Mouse (Mus musculus): Measurements from ENCODE around the gene Best3. TPM values are rescaled to one million over a fixed set of nuclear protein-coding genes. Genes with fewer than 3 reads are reported as not detected.

The Best3 gene
- total and polyA plus RNA-seq, 2 experiments from 2014 or later = 0.11 TPM; not detected in 1

DNA sequence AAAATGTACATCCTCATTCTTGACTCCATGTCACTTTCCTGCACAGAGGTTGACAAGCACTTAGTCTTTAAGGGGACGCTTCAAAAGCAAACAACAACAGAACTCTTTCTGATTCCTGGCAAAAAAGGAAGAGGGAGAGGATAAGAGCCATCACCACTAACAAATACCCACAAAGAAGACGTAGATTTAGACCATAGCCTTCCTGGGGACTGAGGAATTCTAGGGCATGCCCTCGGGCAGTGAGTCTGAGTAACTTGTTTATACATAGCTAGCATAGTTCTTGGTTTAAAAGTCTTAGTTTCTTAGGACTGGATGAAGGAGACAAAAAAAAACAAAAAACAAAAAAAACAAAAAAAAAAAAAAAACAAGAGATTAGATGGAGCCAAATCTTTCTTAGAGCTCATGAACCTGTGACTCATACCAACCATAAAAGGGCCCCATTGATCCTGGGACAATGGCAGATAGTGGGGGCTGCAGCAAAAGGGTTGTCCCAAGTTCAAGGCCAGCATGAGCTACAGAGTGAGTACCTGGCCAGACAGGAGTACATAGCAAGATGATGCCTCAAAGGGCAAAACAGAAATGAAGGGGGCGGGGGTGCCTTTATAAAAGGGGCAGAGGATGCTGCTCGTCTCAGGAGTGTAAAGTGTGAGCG lies 9.6 kb downstream of the Best3 start:
- WGBS = 74% methylated on average over 6 of the region's 6 CpGs
- DNase-seq (no peak), ATAC-seq (no peak)
- no peaks in the 10 kb centered on the region for H3K36me3 ChIP-seq (ENCODE audit: insufficient read depth)
- no peak for TF ChIP-seq CTCF (IDR thresholded peaks at IDR 0.05; ENCODE audit: low read depth)
- H3K27ac ChIP-seq (ENCODE audit: low read depth, low read length) = no peak overlapping the region
- H3K9ac ChIP-seq = no peak overlapping the region
- no peak overlapping the region for H3K4me2 ChIP-seq (ENCODE audit: low read depth)
- no peaks in the 10 kb centered on the region for H3K27me3 ChIP-seq (ENCODE audit: insufficient read depth, low read length)
- no peaks in the 10 kb centered on the region for H3K4me1 ChIP-seq (ENCODE audit: insufficient read depth)
- no peak overlapping the region for H3K4me3 ChIP-seq (ENCODE audit: low read depth, low read length)
- H3K9me3 ChIP-seq (ENCODE audit: low read length) = no peaks in the 10 kb centered on the region

DNA sequence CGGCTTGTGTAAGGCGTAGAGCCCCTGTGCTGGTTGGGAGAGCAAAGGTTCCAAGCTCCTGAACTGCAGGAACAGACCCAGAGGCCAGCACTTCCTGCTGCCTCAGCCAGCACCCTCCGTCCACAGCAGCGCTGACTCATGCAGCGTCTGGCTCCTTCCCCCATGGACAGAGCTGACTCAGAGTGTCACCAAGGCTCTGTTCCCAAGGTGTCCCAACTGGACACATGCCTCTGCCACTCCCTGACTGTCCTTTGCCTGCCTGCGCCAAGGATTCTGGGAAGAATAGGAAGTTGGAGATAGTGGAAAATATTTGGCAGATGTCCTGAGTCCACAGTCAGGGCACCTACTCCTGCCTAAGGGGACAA lies 10.1 kb downstream of the Best3 start:
- H3K4me3 ChIP-seq (ENCODE audit: low read depth, low read length) = no peak overlapping the region
- 82% methylated on average over 6 of the region's 6 CpGs for WGBS
- no peaks in the 10 kb centered on the region for H3K4me1 ChIP-seq (ENCODE audit: insufficient read depth)
- H3K27ac ChIP-seq (ENCODE audit: low read depth, low read length) = no peak overlapping the region
- no peak for DNase-seq
- H3K9me3 ChIP-seq (ENCODE audit: low read length) = no peaks in the 10 kb centered on the region
- H3K9ac ChIP-seq = no peak overlapping the region
- TF ChIP-seq CTCF (IDR thresholded peaks at IDR 0.05; ENCODE audit: low read depth) = no peak
- no peak for ATAC-seq
- H3K4me2 ChIP-seq (ENCODE audit: low read depth) = no peak overlapping the region
- no peaks in the 10 kb centered on the region for H3K36me3 ChIP-seq (ENCODE audit: insufficient read depth)
- no peaks in the 10 kb centered on the region for H3K27me3 ChIP-seq (ENCODE audit: insufficient read depth, low read length)

DNA sequence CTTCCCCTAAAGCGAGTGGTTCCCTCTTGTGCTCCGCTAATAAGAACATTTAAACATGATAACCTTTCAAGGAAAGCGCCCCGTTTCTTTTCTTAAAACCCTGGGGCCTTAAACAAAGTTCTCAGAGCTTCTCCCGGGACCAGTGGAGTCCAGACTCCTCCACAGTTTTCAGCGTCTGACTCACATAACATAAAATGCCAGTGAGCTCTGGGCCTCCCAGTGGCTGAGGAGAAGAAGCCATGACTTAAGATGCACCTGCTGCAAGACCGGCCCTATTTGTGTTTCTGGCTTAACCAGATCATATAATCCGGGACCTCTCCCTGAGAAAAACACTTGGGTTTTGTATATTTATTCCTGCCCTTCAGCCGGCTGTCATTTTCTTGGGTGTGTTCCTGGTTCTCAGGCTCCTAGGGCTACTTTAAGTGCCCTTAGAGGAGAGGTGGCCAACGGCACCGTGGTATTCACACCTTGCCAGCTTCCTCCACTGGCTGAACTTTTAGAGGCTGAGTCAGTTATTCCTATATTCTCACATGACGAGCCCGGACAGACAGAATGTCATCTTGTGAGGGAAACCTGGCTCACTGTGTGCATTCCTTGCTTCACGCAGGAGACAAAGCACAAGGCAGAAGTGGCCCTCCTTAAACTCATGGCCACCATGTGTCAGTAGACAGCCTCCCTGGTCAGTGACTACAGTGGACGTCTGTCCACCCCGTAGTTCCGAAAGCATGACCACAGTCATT lies 12.8 kb downstream of the Best3 start:
- Histone ChIP-seq H3K36me3 (ENCODE audit: insufficient read depth) (no peaks in the 10 kb centered on the region), H3K27me3 (ENCODE audit: insufficient read depth, low read length) (no peaks in the 10 kb centered on the region), H3K9ac (no peak overlapping the region), H3K4me1 (ENCODE audit: insufficient read depth) (no peaks in the 10 kb centered on the region), H3K9me3 (ENCODE audit: low read length) (no peaks in the 10 kb centered on the region), H3K4me3 (ENCODE audit: low read depth, low read length) (no peak overlapping the region), H3K27ac (ENCODE audit: low read depth, low read length) (no peak overlapping the region), H3K4me2 (ENCODE audit: low read depth) (no peak overlapping the region)
- 86% methylated on average over 17 of the region's 17 CpGs for WGBS
- no peak for ATAC-seq
- TF ChIP-seq CTCF (IDR thresholded peaks at IDR 0.05; ENCODE audit: low read depth) = no peak
- no peak for DNase-seq

DNA sequence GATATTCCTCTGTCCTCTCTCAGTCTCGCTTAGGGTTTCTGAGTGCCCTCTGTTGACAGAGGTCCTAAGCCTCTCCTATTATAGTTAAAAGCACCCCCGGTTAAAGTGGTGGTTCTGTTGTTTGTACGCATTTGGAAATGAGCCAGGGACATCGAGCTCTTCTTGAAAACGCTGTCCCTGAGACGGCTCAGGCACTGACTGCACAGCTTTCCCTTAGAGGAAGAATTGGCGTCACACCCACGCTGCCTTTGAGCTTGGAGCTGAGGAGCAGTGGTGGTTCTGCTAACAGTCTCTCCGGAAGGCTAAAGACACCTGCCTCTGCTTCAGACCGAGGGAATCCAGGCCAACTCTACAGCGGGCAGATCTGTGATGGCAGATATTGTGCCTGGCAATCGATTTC lies 14.9 kb downstream of the Best3 start:
- no peak for ATAC-seq
- no peaks in the 10 kb centered on the region for H3K36me3 ChIP-seq (ENCODE audit: insufficient read depth)
- H3K9me3 ChIP-seq (ENCODE audit: low read length) = no peaks in the 10 kb centered on the region
- H3K27ac ChIP-seq (ENCODE audit: low read depth, low read length) = no peak overlapping the region
- DNase-seq = no peak
- WGBS = 49% methylated on average over 12 of the region's 12 CpGs
- no peak overlapping the region for H3K9ac ChIP-seq
- H3K4me1 ChIP-seq (ENCODE audit: insufficient read depth) = no peaks in the 10 kb centered on the region
- no peak for TF ChIP-seq CTCF (IDR thresholded peaks at IDR 0.05; ENCODE audit: low read depth)
- H3K4me3 ChIP-seq (ENCODE audit: low read depth, low read length) = no peak overlapping the region
- H3K27me3 ChIP-seq (ENCODE audit: insufficient read depth, low read length) = no peaks in the 10 kb centered on the region
- no peak overlapping the region for H3K4me2 ChIP-seq (ENCODE audit: low read depth)

DNA sequence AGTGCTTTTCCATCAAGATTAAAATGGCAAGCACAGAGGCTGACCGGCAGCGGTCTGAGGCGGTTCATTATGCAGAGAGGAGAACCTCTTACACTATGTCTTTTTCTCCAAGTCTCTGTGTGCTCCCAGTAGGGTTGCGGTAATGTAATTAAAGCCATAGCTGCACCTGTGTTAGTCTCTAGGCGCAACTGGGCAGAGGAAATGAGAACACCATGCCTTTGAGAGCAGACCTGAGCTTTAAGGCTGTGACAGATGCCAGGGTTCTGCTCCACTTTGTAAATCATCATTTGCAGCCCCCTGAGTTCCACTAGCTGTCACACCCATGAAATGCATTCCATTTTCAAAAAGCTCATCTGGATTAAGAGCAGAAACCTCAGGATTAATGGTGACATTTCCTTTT lies 18.6 kb downstream of the Best3 start:
- H3K9ac ChIP-seq = no peak overlapping the region
- no peaks in the 10 kb centered on the region for H3K4me1 ChIP-seq (ENCODE audit: insufficient read depth)
- no peak for ATAC-seq
- H3K4me2 ChIP-seq (ENCODE audit: low read depth) = no peak overlapping the region
- no peaks in the 10 kb centered on the region for H3K27me3 ChIP-seq (ENCODE audit: insufficient read depth, low read length)
- H3K27ac ChIP-seq (ENCODE audit: low read depth, low read length) = no peak overlapping the region
- H3K4me3 ChIP-seq (ENCODE audit: low read depth, low read length) = no peak overlapping the region
- no peaks in the 10 kb centered on the region for H3K36me3 ChIP-seq (ENCODE audit: insufficient read depth)
- WGBS = 81% methylated on average over 5 of the region's 5 CpGs
- H3K9me3 ChIP-seq (ENCODE audit: low read length) = no peaks in the 10 kb centered on the region
- no peak for TF ChIP-seq CTCF (IDR thresholded peaks at IDR 0.05; ENCODE audit: low read depth)
- DNase-seq = no peak

DNA sequence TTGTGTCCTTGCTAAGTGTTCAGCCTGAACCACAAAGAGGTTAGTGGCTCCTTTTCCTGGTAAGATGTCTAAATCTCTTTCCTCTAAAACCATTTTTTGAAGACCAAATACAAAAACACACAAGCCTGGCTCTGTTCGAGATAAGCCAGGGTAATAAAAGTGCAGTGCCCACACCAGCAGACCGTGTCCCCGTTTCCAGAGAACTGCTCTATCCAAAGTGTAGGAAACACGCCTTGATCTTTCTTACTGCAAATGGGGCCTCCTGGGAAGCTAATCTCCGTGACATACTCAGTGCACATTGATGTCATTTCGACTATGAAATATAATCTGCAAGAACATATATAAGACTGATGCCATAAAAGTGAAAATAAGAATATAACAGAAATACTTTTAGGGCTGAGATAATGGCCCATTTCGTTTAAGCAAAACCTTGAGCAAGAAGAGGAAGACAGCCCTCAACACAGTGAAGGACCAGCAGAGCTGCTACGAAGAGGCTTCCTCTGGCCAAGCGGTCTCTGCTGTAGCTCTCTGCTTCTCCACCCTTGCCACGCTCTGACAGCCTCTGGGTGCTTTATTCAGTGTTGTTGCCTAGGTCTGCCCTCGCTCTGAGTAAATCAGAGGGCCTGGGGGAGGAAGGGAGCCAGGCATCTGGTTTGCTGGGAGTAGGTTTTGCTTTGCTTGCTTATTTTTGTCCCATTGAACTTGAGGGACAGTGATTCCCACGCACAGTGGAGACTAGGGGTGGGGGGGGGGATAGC lies 19.8 kb downstream of the Best3 start:
- no peak for DNase-seq
- no peak overlapping the region for H3K9ac ChIP-seq
- 77% methylated on average over 12 of the region's 12 CpGs for WGBS

DNA sequence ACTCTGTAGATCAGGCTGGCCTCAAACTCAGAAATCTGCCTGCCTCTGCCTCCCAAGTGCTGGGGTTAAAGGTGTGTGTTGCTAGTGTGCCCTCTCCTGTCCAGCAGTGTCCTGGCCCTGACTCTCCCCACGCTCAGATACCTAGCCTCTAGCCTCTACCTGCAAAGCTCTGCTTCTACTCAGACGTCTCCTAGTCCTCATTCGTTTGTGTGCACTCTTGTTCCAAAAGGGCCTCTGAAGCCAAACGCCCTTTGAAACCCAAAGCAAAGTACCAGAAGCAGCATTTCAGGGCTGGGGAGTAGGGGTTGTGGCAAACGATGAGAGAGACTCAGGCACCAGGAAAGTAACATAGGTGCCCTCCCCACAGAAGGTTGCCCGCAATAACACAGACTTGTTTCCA lies 23.6 kb downstream of the Best3 start:
- no peaks in the 10 kb centered on the region for H3K27me3 ChIP-seq (ENCODE audit: insufficient read depth, low read length)
- no peaks in the 10 kb centered on the region for H3K4me1 ChIP-seq (ENCODE audit: insufficient read depth)
- no peak overlapping the region for H3K27ac ChIP-seq (ENCODE audit: low read depth, low read length)
- no peak overlapping the region for H3K9ac ChIP-seq
- no peaks in the 10 kb centered on the region for H3K36me3 ChIP-seq (ENCODE audit: insufficient read depth)
- ATAC-seq = no peak
- H3K4me2 ChIP-seq (ENCODE audit: low read depth) = no peak overlapping the region
- no peak overlapping the region for H3K4me3 ChIP-seq (ENCODE audit: low read depth, low read length)
- WGBS = 89% methylated on average over 6 of the region's 6 CpGs
- no peak for TF ChIP-seq CTCF (IDR thresholded peaks at IDR 0.05; ENCODE audit: low read depth)
- no peak for DNase-seq
- no peaks in the 10 kb centered on the region for H3K9me3 ChIP-seq (ENCODE audit: low read length)

More for the DNA sequence above, 19.8 kb downstream of the Best3 start:
- no peaks in the 10 kb centered on the region for H3K36me3 ChIP-seq (ENCODE audit: insufficient read depth)
- ATAC-seq = no peak
- no peaks in the 10 kb centered on the region for H3K27me3 ChIP-seq (ENCODE audit: insufficient read depth, low read length)
- TF ChIP-seq CTCF (IDR thresholded peaks at IDR 0.05; ENCODE audit: low read depth) = no peak
- H3K4me2 ChIP-seq (ENCODE audit: low read depth) = no peak overlapping the region
- H3K27ac ChIP-seq (ENCODE audit: low read depth, low read length) = no peak overlapping the region
- no peak overlapping the region for H3K4me3 ChIP-seq (ENCODE audit: low read depth, low read length)
- no peaks in the 10 kb centered on the region for H3K4me1 ChIP-seq (ENCODE audit: insufficient read depth)
- no peaks in the 10 kb centered on the region for H3K9me3 ChIP-seq (ENCODE audit: low read length)
